Mouse (Mus musculus) testis, adult 2 months (tissue): ENCODE data around the gene Anxa4. TPM values are rescaled to one million over a fixed set of nuclear protein-coding genes. Genes with fewer than 3 reads are reported as not detected.

Experiments used
- H3K27ac ChIP-seq: fragments of 200-500 bp; 2 replicates; pipeline ENCODE4 v1.5.1; 2012; ENCODE audit warnings: low read depth, low read length; ENCODE audit not compliant: control insufficient read depth, insufficient read depth
- H3K27me3 ChIP-seq: fragments of 200-500 bp; 2 replicates; pipeline ENCODE4 v1.6.1; 2012; ENCODE audit warnings: mild to moderate bottlenecking, low read length, moderate library complexity; ENCODE audit not compliant: control insufficient read depth, insufficient read depth
- H3K36me3 ChIP-seq: fragments of 200-500 bp; 2 replicates; pipeline ENCODE4 v1.6.1; 2012; ENCODE audit warnings: mild to moderate bottlenecking, low read length; ENCODE audit not compliant: control insufficient read depth, insufficient read depth
- H3K4me1 ChIP-seq: fragments of 200-500 bp; 2 replicates; pipeline ENCODE4 v1.6.1; 2012; ENCODE audit warnings: low read length; ENCODE audit not compliant: control insufficient read depth, insufficient read depth
- H3K4me3 ChIP-seq: fragments of 200-500 bp; 2 replicates; pipeline ENCODE4 v1.5.1; 2012; ENCODE audit warnings: low read depth, mild to moderate bottlenecking, low read length, moderate library complexity, mixed read lengths; ENCODE audit not compliant: control insufficient read depth
- CTCF ChIP-seq: fragments of 200-500 bp; IDR thresholded peaks from 2 replicates; pipeline ENCODE4 v1.5.1; 2012; ENCODE audit warnings: low read depth, mild to moderate bottlenecking, inconsistent platforms, low read length, moderate library complexity; ENCODE audit not compliant: control insufficient read depth, insufficient read depth, insufficient replicate concordance
- POLR2A ChIP-seq: fragments of 200-500 bp; IDR thresholded peaks from 2 replicates; pipeline ENCODE4 v1.6.1; 2012; ENCODE audit warnings: low read depth, mild to moderate bottlenecking, inconsistent platforms, low read length, moderate library complexity; ENCODE audit not compliant: control insufficient read depth
- polyA plus RNA-seq: library from polyadenylated mRNA; depleted of rRNA; stranded (reverse); fragments of >200 nt; gene quantifications from 2 replicates; pipeline ENCODE4 v1.2.3, GENCODE M21; 2012; rRNA removed

Gene Anxa4
- polyA plus RNA-seq, 1 experiment, result 5.7 TPM

DNA sequence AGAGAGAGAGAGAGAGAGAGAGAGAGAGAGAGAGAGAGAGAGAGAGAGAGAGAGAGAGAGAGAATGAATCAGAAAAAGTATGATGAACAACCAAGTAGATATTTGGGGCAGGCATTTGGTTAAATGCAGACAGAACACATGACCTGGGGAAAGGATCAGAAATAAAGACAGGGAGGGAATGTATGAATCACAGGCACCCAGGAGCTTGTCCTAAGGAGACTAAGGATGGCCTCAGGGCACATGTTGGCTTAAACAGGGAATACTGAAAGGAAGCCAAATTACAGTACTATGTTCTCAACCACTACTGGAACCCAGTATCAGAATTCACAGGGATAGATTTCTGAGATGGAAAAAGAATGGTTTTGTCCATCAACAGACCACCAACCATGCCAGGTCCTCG, 106.4 kb downstream of the Anxa4 start:
- H3K27ac ChIP-seq, result no peak overlapping the region
- no peak overlapping the region for H3K4me3 ChIP-seq
- no peaks in the 10 kb centered on the region; the same call in none of the 2 replicates for H3K36me3 ChIP-seq
- no peaks in the 10 kb centered on the region for H3K27me3 ChIP-seq
- no peaks in the 10 kb centered on the region for H3K4me1 ChIP-seq
- no peak for TF ChIP-seq CTCF
- TF ChIP-seq POLR2A, result no peak

Other genes starting within 250 kb of the Anxa4 start
- gene Asprv1, start 165.4 kb downstream of the Anxa4 start, polyA plus RNA-seq, result 0.75 and 0.77 TPM in 2 replicates
- 29.6 and 31.4 TPM in 2 replicates for gene Mxd1, start 124.4 kb downstream of the Anxa4 start, polyA plus RNA-seq
- gene Snrnp27, start 109.1 kb downstream of the Anxa4 start, polyA plus RNA-seq, result 18.4 and 24.2 TPM in 2 replicates
- 43.8 and 51.2 TPM in 2 replicates for gene Gmcl1, start 60.2 kb downstream of the Anxa4 start, polyA plus RNA-seq
- 43.4 and 61.2 TPM in 2 replicates for gene Aak1, start 55.9 kb upstream of the Anxa4 start, polyA plus RNA-seq
- gene Nfu1, start 215.7 kb upstream of the Anxa4 start, polyA plus RNA-seq, result 119 and 141 TPM in 2 replicates
- gene Gfpt1, start 249.3 kb upstream of the Anxa4 start, polyA plus RNA-seq, result 31.8 and 37.7 TPM in 2 replicates